Mouse (Mus musculus) intestine, embryonic 14.5 days (tissue): Measurements from ENCODE around the gene Six6. TPM values are rescaled to one million over a fixed set of nuclear protein-coding genes. Genes with fewer than 3 reads are reported as not detected.

Source experiments
- ATAC-seq: fragments of 200-750 bp; cut with Nextera tagmentation; replicated peaks from 2 replicates; pipeline ENCODE4 v1.8.0; 2017; ENCODE audit warnings: low read depth, moderate number of reproducible peaks, moderate TSS enrichment, moderate library complexity; ENCODE audit not compliant: low FRiP score, low TSS enrichment
- DNase-seq: peaks from one replicate; pipeline ENCODE4 v3.0.0-alpha.2; 2018; ENCODE audit warnings: low spot score
- H3K27ac ChIP-seq: fragments of 300-500 bp; sonication (generic); 2 replicates; pipeline ENCODE4 v1.5.1; 2014; ENCODE audit warnings: low read depth, mild to moderate bottlenecking, control low read depth
- H3K27me3 ChIP-seq: fragments of 300-500 bp; sonication (generic); replicated peaks from 2 replicates; pipeline ENCODE4 v1.6.1; 2014; ENCODE audit warnings: low read length, control low read depth; ENCODE audit not compliant: control insufficient read depth, insufficient read depth
- H3K36me3 ChIP-seq: fragments of 300-500 bp; sonication (generic); 2 replicates; pipeline ENCODE4 v1.6.1; 2014; ENCODE audit warnings: low read length, control low read depth; ENCODE audit not compliant: control insufficient read depth, insufficient read depth
- H3K4me1 ChIP-seq: fragments of 300-500 bp; sonication (generic); replicated peaks from 2 replicates; pipeline ENCODE4 v1.6.1; 2014; ENCODE audit warnings: low read length, control low read depth, mixed read lengths; ENCODE audit not compliant: control insufficient read depth, insufficient read depth
- H3K4me2 ChIP-seq: fragments of 300-500 bp; sonication (generic); 2 replicates; pipeline ENCODE4 v1.6.1; 2014; ENCODE audit warnings: low read length
- H3K4me3 ChIP-seq: fragments of 300-500 bp; sonication (generic); 2 replicates; pipeline ENCODE4 v1.5.1; 2014; ENCODE audit warnings: low read depth, low read length, control low read depth, mixed read lengths
- H3K9ac ChIP-seq: fragments of 300-500 bp; sonication (generic); 2 replicates; pipeline ENCODE4 v1.6.1; 2014; ENCODE audit warnings: mild to moderate bottlenecking, low read length
- H3K9me3 ChIP-seq: fragments of 300-500 bp; sonication (generic); 2 replicates; pipeline ENCODE4 v1.6.1; 2016; ENCODE audit warnings: low read length, control low read depth; ENCODE audit not compliant: control insufficient read depth
- WGBS: fragments of 180-500 bp; shearing (Covaris S2); extraction: QIAGEN DNeasy Blood & Tissue Kit; methylation state at CpG from one replicate; pipeline ENCODE4 v1.1.7; 2014; 5-methylcytosine and 5-hydroxymethylcytosine counted together
- polyA plus RNA-seq: library from polyadenylated mRNA; unstranded; fragments of >200 nt; fragmentation: Nextera tagmentation; extraction: Ambion mirVana; gene quantifications from 2 replicates; pipeline ENCODE4 v1.2.1, GENCODE M21; 2014

Gene Six6
- polyA plus RNA-seq, 1 experiment from 2014 or later: not detected

DNA sequence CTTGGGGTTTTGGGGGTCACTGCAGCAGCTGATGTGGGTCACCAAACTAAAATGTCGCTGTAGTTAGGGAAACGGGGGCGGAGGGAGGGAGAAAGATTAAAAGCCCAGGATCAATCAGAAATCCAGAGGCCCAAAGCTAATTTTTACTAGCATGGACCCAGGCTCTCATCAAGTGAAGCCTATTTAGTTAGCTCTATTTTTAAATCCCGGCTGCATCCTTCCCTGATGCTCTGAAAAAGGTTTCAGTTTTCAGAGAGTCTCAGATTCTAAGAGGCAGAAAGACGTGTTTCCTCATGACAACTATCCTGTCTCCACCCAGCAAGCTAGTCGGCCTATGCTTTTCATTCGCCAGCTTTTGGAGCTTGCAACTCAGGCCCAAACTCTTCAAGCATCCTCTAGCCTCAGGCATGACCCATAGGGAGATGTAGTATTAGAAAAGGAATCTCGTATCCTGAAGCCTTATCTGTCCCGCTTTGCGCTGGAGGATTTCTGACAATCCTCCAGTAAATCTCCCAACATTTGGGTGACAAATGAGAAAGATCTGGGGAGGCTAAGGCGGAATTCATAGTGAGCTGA, 1.2 kb downstream of the Six6 start:
- Histone ChIP-seq H3K4me3 (no peak overlapping the region), H3K27ac (no peak overlapping the region), H3K36me3 (no peaks in the 10 kb centered on the region), H3K9me3 (no peaks in the 10 kb centered on the region), H3K9ac (no peak overlapping the region), H3K4me2 (no peak overlapping the region), H3K4me1 (peaks cover 10% of the 10 kb centered on the region; the same call in 1 of the 2 replicates), H3K27me3 (peaks cover 99% of the 10 kb centered on the region)
- WGBS: 4% methylated on average over 11 of the region's 11 CpGs
- DNase-seq (peak; percentile 57), ATAC-seq (no peak)

DNA sequence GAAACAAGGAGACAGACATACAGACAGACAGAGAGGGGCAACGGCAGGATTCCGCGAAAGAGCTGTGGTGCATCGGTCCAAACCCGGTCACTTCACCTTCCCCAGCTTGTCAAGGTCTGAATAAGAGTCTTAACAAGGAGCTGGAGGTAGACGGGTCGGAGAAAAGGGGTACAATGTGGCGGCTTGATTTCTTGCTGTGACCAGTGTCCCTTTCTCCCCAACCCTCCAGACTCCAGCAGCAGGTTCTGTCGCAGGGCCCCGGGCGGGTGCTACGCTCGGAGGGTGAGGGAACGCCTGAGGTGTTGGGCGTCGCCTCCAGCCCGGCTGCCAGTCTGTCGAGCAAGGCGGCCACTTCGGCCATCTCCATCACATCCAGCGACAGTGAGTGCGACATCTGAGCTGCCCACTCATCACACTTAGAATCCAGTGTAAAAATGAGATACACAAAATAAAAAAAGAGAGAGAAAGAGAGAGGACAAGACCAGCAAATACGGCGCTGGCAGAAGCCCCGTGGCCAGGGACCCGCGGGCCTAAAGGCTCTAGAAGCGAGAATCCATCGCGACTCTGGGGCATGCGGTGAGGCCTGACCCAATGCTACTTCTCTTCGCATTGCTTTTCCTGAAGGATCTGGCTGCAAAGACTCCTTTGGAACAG, 1.8 kb downstream of the Six6 start:
- no peak overlapping the region for H3K9ac ChIP-seq
- WGBS: 1% methylated on average over 32 of the region's 32 CpGs
- ATAC-seq (no peak), DNase-seq (peak; percentile 64)
- no peak overlapping the region for H3K4me2 ChIP-seq
- no peaks in the 10 kb centered on the region for H3K9me3 ChIP-seq
- H3K36me3 ChIP-seq: no peaks in the 10 kb centered on the region
- peaks cover 10% of the 10 kb centered on the region; the same call in 1 of the 2 replicates for H3K4me1 ChIP-seq
- H3K27ac ChIP-seq: no peak overlapping the region
- H3K27me3 ChIP-seq: peaks cover 100% of the 10 kb centered on the region
- H3K4me3 ChIP-seq: no peak overlapping the region

DNA sequence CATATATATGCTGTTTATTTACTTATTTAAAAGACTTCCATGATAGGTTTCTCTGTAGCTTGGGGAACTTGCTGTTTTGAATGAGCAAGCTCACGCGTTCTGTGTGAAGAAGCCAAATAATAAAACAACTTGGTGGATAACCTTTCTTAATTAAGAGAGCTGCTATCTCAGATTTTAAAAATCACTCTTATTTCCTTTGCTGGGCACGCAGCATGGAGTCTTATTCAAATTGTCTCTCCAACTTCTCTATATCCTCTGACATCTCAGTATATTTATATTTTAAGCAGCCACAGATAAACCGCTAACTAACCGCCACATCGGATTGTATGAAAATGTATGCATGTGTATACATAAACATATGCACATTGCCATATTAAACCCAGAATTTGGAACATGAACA, 2.5 kb downstream of the Six6 start:
- peaks cover 100% of the 10 kb centered on the region for H3K27me3 ChIP-seq
- peaks cover 10% of the 10 kb centered on the region; the same call in 1 of the 2 replicates for H3K4me1 ChIP-seq
- WGBS: 20% methylated on average over 6 of the region's 6 CpGs
- H3K4me2 ChIP-seq: no peak overlapping the region
- H3K36me3 ChIP-seq: no peaks in the 10 kb centered on the region
- H3K27ac ChIP-seq: no peak overlapping the region
- DNase-seq (no peak), ATAC-seq (no peak)
- no peak overlapping the region for H3K9ac ChIP-seq
- no peak overlapping the region for H3K4me3 ChIP-seq
- H3K9me3 ChIP-seq: no peaks in the 10 kb centered on the region

DNA sequence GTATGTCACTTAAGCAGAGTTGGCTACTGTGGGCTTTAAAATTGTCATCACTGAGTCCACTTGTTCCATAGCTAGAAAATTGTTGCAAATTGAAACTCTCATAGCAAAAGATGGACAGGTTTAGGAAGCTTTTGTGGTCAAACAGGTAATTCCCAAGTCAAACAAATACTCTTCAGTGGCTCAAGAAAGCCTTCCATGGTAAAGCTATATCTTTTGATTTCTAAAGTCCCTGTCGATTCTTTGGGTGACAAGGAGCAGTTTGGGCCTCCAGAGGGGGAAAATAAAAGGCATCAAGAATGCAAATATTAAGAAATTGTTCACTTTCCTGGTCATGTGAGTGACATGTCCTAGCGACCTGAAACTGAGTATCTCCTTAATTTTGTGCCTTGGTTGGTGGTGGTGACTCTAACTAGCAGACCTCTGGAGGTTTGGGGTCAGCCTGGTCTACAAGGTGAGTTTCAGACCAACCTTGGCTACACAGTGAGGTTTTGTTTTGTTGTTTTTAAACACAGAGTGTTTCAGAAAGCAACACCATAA, 4.0 kb downstream of the Six6 start:
- H3K9ac ChIP-seq: no peak overlapping the region
- no peaks in the 10 kb centered on the region for H3K9me3 ChIP-seq
- H3K27me3 ChIP-seq: peaks cover 100% of the 10 kb centered on the region
- ATAC-seq: no peak
- H3K4me2 ChIP-seq: no peak overlapping the region
- WGBS: 15% methylated on average over 2 of the region's 2 CpGs
- H3K4me1 ChIP-seq: peaks cover 10% of the 10 kb centered on the region; the same call in 1 of the 2 replicates
- no peaks in the 10 kb centered on the region for H3K36me3 ChIP-seq
- no peak overlapping the region for H3K27ac ChIP-seq
- H3K4me3 ChIP-seq: no peak overlapping the region
- DNase-seq: peak; percentile 53

DNA sequence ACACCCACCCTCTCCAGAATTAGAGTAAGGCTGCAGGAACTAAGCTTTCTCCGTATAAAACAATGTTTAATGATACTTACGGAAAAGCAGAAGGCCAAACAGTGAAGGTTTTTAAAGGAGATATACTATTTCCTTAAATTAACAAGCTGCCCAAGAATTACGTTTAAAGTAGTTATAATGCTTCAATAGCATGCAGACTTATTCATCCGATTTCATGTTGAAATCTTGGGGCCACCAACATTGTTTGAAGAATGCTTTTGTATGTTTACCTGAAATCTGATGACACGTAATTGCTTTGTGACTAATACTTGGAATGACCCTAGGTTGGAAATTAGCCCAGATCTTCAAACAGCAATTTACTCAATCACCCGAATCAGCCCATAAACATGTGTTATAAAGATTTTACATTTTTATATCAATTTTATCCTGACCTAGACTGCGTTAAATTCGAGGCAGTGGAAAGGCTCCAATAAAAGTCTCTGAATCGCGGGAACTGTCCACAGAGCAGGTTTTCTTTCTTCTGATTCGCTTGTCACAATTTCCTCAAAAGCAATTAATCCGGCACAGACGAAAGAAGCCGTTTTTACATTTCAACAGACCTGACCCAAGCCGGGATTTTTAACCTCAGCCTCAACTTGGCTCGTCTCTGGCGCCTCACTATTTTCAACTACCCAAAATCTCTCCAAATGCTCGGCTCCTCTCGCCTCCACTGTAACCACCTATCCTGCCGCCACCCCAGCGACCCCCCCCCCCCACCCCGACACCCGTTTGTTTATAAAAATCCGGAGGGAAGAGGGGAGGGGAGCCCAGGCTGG, 4.9 kb downstream of the Six6 start:
- H3K27me3 ChIP-seq: peaks cover 99% of the 10 kb centered on the region
- H3K9ac ChIP-seq: no peak overlapping the region
- H3K4me2 ChIP-seq: peak overlapping the region; percentile 55
- peaks cover 9% of the 10 kb centered on the region; the same call in 1 of the 2 replicates for H3K4me1 ChIP-seq
- H3K9me3 ChIP-seq: no peaks in the 10 kb centered on the region
- ATAC-seq: no peak
- DNase-seq: peak; percentile 73
- no peak overlapping the region for H3K27ac ChIP-seq
- WGBS: 2% methylated on average over 24 of the region's 24 CpGs
- peak overlapping the region; percentile 30 for H3K4me3 ChIP-seq
- H3K36me3 ChIP-seq: no peaks in the 10 kb centered on the region

DNA sequence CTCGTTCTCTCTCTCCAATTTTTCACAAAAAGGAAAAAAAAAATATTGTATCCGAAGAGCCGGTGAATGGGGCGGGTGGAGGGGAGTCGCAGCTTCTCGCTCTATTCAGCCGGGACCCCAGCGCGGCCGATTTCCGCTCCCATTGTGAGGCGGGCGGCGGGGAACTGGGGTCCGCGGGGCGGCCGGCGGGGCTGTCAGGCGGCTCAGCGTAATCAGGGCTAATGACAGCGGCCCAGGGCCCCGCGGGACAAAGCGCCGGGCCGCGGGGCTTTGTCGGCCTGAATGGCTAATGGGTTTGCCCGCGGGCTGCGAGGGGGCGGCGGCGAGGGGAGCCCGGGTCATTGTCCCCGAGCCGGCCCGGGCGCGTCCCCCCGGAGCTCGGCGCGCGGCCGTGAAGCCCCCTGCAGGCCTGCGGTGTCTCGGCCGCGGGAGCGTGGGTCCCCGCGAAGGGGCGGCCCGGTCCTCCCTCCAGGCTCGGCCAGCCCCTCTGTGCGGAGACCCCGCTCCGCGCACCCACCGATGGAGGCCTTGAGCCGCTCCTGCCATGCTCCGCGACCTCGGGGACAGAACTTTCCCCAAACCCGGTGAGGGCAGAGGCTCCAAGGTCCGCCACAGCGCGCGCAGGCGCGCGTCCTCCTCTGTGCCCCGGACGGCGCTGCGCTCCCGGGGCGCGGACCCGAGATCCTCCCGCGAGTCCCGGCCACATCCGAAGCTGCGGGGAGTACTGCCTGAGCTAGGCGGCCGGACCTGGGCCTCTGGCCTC, 5.8 kb downstream of the Six6 start:
- WGBS: 1% methylated on average over 57 of the region's 89 CpGs
- ATAC-seq (peak; percentile 23; the same call in 1 of the 2 replicates), DNase-seq (peak; percentile 71)
- Histone ChIP-seq H3K9me3 (no peaks in the 10 kb centered on the region), H3K4me2 (peak overlapping the region; percentile 55), H3K27ac (no peak overlapping the region), H3K36me3 (no peaks in the 10 kb centered on the region), H3K4me3 (peak overlapping the region; percentile 30), H3K4me1 (peaks cover 5% of the 10 kb centered on the region; the same call in 1 of the 2 replicates), H3K27me3 (peaks cover 98% of the 10 kb centered on the region), H3K9ac (no peak overlapping the region)

DNA sequence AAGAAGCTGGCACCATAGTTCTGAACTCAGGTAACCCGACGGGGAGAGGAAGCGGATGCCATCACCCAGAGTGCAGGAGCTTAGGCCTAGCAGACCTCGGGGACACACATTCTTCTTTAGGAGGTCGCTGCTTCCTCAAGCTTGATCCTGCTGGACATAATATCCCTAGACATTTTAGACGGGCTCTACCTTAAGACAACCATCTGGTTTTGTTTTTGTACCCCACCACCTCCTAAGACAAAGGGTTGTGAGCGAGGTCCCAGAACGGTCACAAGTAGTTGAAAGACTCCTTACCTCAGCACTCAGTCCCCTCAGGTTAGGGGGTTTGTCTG, 6.3 kb downstream of the Six6 start:
- H3K36me3 ChIP-seq: no peaks in the 10 kb centered on the region
- peak overlapping the region; percentile 55; the same call in 1 of the 2 replicates for H3K4me2 ChIP-seq
- no peak overlapping the region for H3K9ac ChIP-seq
- 7% methylated on average over 8 of the region's 8 CpGs for WGBS
- H3K4me1 ChIP-seq: peaks cover 5% of the 10 kb centered on the region; the same call in 1 of the 2 replicates
- H3K9me3 ChIP-seq: no peaks in the 10 kb centered on the region
- peaks cover 96% of the 10 kb centered on the region for H3K27me3 ChIP-seq
- DNase-seq: no peak
- no peak overlapping the region for H3K27ac ChIP-seq
- peak overlapping the region; percentile 30 for H3K4me3 ChIP-seq
- no peak for ATAC-seq

DNA sequence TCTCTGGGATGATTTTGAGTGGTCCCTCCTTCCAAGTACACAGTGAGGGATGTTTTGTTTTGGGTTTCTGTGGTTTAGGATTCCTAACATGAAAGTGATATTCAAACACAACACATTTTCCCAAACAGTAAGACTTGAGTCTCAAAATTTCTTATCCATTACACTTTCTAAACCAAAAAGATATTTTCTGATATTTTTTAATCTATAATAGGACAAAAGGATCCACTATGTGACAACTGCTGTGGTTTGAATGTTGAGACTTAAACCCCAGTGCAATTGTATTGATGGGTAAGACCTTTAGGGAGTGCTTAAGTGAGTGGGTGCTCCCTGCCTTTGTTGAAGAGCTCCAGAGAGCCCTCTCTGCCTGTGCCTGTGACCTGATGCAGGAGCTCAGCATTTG, 7.1 kb downstream of the Six6 start:
- Histone ChIP-seq H3K4me1 (peaks cover 5% of the 10 kb centered on the region; the same call in 1 of the 2 replicates), H3K4me3 (no peak overlapping the region), H3K27me3 (peaks cover 93% of the 10 kb centered on the region), H3K9ac (no peak overlapping the region), H3K4me2 (no peak overlapping the region), H3K9me3 (no peaks in the 10 kb centered on the region), H3K36me3 (no peaks in the 10 kb centered on the region), H3K27ac (no peak overlapping the region)
- DNase-seq (no peak), ATAC-seq (no peak)
